Mouse (Mus musculus): ENCODE measurements at regions not wholly inside any gene's neighbourhood (a gene's known extent, or its start where the extent isn't known, plus 50 kb on each side); places are given as distances from the start of the nearest gene placed in this dataset.
A peak's percentile ranks its signal among the peaks of the same experiment; 100 is the strongest.

- no peak for DNase-seq (ENCODE audit: low read depth)
These were observed 63.4 kb downstream of the Irx2 start for GRCm38 (mm10) chr13:72691783-72692729.

GRCm38 (mm10) chr13:72707469-72707868, 78.8 kb downstream of the Irx2 start:
- DNase-seq (ENCODE audit: low read depth) = no peak

GRCm38 (mm10) chr13:72708728-72709127, 80.1 kb downstream of the Irx2 start:
- DNase-seq (ENCODE audit: low read depth) = no peak

- DNase-seq (ENCODE audit: low read depth) = no peak
These were observed 81.4 kb downstream of the Irx2 start for GRCm38 (mm10) chr13:72710051-72710450.

GRCm38 (mm10) chr13:72711136-72711535, 82.5 kb downstream of the Irx2 start:
- DNase-seq (ENCODE audit: low read depth) = peak; percentile 100

- peak; percentile 99 for DNase-seq (ENCODE audit: low read depth)
These were observed 83.3 kb downstream of the Irx2 start for GRCm38 (mm10) chr13:72711842-72712330.

- peak; percentile 97 for DNase-seq (ENCODE audit: low read depth)
These were observed 86.2 kb downstream of the Irx2 start for GRCm38 (mm10) chr13:72714793-72715192.

GRCm38 (mm10) chr13:72715959-72716680, 87.5 kb downstream of the Irx2 start:
- DNase-seq (ENCODE audit: low read depth) = peak; percentile 98

- no peak for DNase-seq (ENCODE audit: low read depth)
These were observed 98.5 kb downstream of the Irx2 start for GRCm38 (mm10) chr13:72727126-72727525.

- no peak for DNase-seq (ENCODE audit: low read depth)
These were observed 107.3 kb downstream of the Irx2 start for GRCm38 (mm10) chr13:72735916-72736315.

GRCm38 (mm10) chr13:72736992-72737391, 108.4 kb downstream of the Irx2 start:
- DNase-seq (ENCODE audit: low read depth) = no peak

- no peak for DNase-seq (ENCODE audit: low read depth)
These were observed 118.6 kb downstream of the Irx2 start for GRCm38 (mm10) chr13:72747187-72747586.

GRCm38 (mm10) chr13:72755036-72755435, 126.4 kb downstream of the Irx2 start:
- DNase-seq (ENCODE audit: low read depth) = no peak

- no peak for DNase-seq (ENCODE audit: low read depth)
These were observed 133.9 kb downstream of the Irx2 start for GRCm38 (mm10) chr13:72762481-72762880.

GRCm38 (mm10) chr13:72763337-72763736, 134.7 kb downstream of the Irx2 start:
- DNase-seq (ENCODE audit: low read depth) = peak; percentile 94

GRCm38 (mm10) chr13:72767306-72767705, 138.7 kb downstream of the Irx2 start:
- DNase-seq (ENCODE audit: low read depth) = peak; percentile 99

- peak; percentile 98 for DNase-seq (ENCODE audit: low read depth)
These were observed 140.5 kb downstream of the Irx2 start for GRCm38 (mm10) chr13:72769007-72769595.

GRCm38 (mm10) chr13:72783026-72783726, 154.6 kb downstream of the Irx2 start:
- DNase-seq (ENCODE audit: low read depth) = no peak

- DNase-seq (ENCODE audit: low read depth) = no peak
These were observed 155.1 kb downstream of the Irx2 start for GRCm38 (mm10) chr13:72783727-72784070.

- no peak for DNase-seq (ENCODE audit: low read depth)
These were observed 164.1 kb downstream of the Irx2 start for GRCm38 (mm10) chr13:72792695-72793094.

GRCm38 (mm10) chr13:72800021-72800420, 171.4 kb downstream of the Irx2 start:
- peak; percentile 99 for DNase-seq (ENCODE audit: low read depth)

- DNase-seq (ENCODE audit: low read depth) = peak; percentile 87
These were observed 171.9 kb downstream of the Irx2 start for GRCm38 (mm10) chr13:72800546-72800945.

All from gonadal fat pad, adult 2 months (tissue).